Mouse (Mus musculus): ENCODE measurements around the gene Pam16. TPM values are rescaled to one million over a fixed set of nuclear protein-coding genes. Genes with fewer than 3 reads are reported as not detected.
A peak's percentile ranks its signal among the peaks of the same experiment; 100 is the strongest.

The Pam16 gene
- polyA plus RNA-seq, 1 experiment = 94.8 TPM

DNA sequence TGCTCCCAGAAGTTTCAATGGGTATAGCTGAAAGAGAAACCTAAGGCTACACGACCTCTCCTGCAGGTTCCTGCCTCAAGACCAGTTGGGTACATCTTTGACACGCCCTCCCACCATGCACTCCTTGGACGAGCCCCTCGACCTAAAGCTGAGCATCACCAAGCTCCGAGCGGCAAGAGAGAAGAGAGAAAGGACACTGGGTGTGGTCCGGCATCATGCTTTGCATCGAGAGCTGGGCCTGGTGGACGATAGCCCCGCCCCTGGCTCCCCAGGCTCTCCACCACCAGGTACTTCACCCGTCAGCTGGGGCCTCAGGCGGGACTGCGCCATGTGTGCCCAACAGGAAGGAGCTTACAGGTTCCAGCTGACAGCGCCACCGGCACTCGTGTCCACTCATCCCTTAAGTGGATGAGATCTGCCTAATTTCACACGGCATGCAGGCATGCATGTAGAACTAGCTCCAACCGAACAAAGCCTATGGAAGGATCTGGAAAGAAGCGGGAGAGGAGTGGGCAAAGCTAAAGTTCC, 16.2 kb downstream of the Pam16 start:
- no peak overlapping the region for H3ac ChIP-seq (ENCODE audit: control insufficient read depth, insufficient read length, low read depth)
- H3K27me3 ChIP-seq (ENCODE audit: control insufficient read depth, insufficient read depth, insufficient read length) = no peaks in the 10 kb centered on the region
- peaks cover 50% of the 10 kb centered on the region for H3K79me3 ChIP-seq (ENCODE audit: low read depth)
- no peak overlapping the region for H3K4me3 ChIP-seq (ENCODE audit: insufficient read depth, poor library complexity, severe bottlenecking)
- no peak for TF ChIP-seq MYOG (IDR thresholded peaks at IDR 0.05; ENCODE audit: control insufficient read depth, extremely low read depth, insufficient read length)
- no peak for TF ChIP-seq USF1 (IDR thresholded peaks at IDR 0.05; ENCODE audit: low read depth)
- peaks cover 67% of the 10 kb centered on the region for H3K79me2 ChIP-seq (ENCODE audit: control insufficient read depth, insufficient read depth)
- peaks cover 43% of the 10 kb centered on the region for H3K36me3 ChIP-seq (ENCODE audit: control insufficient read depth, insufficient read depth)

DNA sequence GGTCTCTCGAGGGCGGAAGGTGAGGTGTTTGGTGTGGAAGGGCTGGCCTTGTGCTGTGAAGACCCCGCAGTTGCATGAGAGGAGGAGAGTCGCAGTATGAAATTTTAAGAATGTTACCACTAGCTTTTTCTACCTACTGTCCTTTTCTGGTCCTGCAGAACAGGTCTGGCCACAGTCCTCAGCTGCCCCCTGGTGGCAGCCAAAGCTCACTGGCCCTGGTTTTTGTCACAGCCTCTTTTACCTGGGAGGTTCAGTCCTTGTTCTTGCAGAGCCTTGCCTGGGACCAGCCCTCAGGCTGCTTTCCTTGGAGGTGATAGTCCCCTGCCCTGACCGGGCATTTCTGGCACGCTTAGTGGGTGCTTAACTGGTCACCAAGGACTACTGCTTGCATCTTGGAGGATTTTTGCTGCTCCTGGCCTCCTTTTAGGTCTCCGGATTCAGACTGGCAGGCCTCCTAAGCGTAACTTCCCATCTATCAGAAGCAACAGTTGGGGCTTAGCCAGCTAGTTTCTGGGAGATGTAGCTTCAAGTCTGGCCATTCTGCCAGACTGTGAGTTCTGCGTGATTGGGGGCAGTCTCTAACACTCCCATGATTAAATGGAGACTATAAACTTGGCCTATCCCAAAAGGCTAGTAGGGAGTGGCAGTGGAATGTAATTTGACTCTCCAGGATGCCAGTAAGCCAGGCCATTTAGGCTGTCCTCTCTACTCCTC, 16.8 kb downstream of the Pam16 start:
- peaks cover 56% of the 10 kb centered on the region for H3K79me3 ChIP-seq (ENCODE audit: low read depth)
- H3K4me3 ChIP-seq (ENCODE audit: insufficient read depth, poor library complexity, severe bottlenecking) = no peak overlapping the region
- H3K79me2 ChIP-seq (ENCODE audit: control insufficient read depth, insufficient read depth) = peaks cover 73% of the 10 kb centered on the region
- TF ChIP-seq CTCF (IDR thresholded peaks at IDR 0.05; ENCODE audit: control insufficient read depth, insufficient read depth, insufficient read length) (peak; percentile 55), MYOG (IDR thresholded peaks at IDR 0.05; ENCODE audit: control insufficient read depth, extremely low read depth, insufficient read length) (no peak)
- peaks cover 38% of the 10 kb centered on the region for H3K36me3 ChIP-seq (ENCODE audit: control insufficient read depth, insufficient read depth)
- H3K27me3 ChIP-seq (ENCODE audit: control insufficient read depth, insufficient read depth, insufficient read length) = no peaks in the 10 kb centered on the region
- no peak overlapping the region for H3ac ChIP-seq (ENCODE audit: control insufficient read depth, insufficient read length, low read depth)

- Histone ChIP-seq H3K27me3 (ENCODE audit: control insufficient read depth, insufficient read depth, insufficient read length) (no peaks in the 10 kb centered on the region), H3K79me2 (ENCODE audit: control insufficient read depth, insufficient read depth) (peaks cover 87% of the 10 kb centered on the region), H3K79me3 (ENCODE audit: low read depth) (peaks cover 70% of the 10 kb centered on the region), H3ac (ENCODE audit: control insufficient read depth, insufficient read length, low read depth) (no peak overlapping the region), H3K36me3 (ENCODE audit: control insufficient read depth, insufficient read depth) (peaks cover 27% of the 10 kb centered on the region), H3K4me3 (ENCODE audit: insufficient read depth, poor library complexity, severe bottlenecking) (no peak overlapping the region)
- TF ChIP-seq FOSL1 (IDR thresholded peaks at IDR 0.05; ENCODE audit: insufficient read depth, low read length, poor library complexity, severe bottlenecking) (no peak), MYOG (IDR thresholded peaks at IDR 0.05; ENCODE audit: control insufficient read depth, extremely low read depth, insufficient read length) (no peak), MAX (IDR thresholded peaks at IDR 0.05) (no peak), USF1 (IDR thresholded peaks at IDR 0.05; ENCODE audit: low read depth) (no peak), CEBPB (IDR thresholded peaks at IDR 0.05; ENCODE audit: low read depth) (peak; percentile 65), CTCF (IDR thresholded peaks at IDR 0.05; ENCODE audit: control insufficient read depth, insufficient read depth, insufficient read length) (peak; percentile 44), MYOD1 (IDR thresholded peaks at IDR 0.05; ENCODE audit: control insufficient read depth, insufficient read length, low read depth) (no peak)
Observed at GRCm38 (mm10) chr16:4606431-4607084, 18.2 kb downstream of the Pam16 start.

GRCm38 (mm10) chr16:4605514-4606131, 19.2 kb downstream of the Pam16 start:
- Histone ChIP-seq H3K79me2 (ENCODE audit: control insufficient read depth, insufficient read depth) (peaks cover 97% of the 10 kb centered on the region), H3K79me3 (ENCODE audit: low read depth) (peaks cover 79% of the 10 kb centered on the region), H3K4me3 (ENCODE audit: insufficient read depth, poor library complexity, severe bottlenecking) (no peak overlapping the region), H3K27me3 (ENCODE audit: control insufficient read depth, insufficient read depth, insufficient read length) (no peaks in the 10 kb centered on the region), H3K36me3 (ENCODE audit: control insufficient read depth, insufficient read depth) (peaks cover 22% of the 10 kb centered on the region), H3ac (ENCODE audit: control insufficient read depth, insufficient read length, low read depth) (no peak overlapping the region)
- TF ChIP-seq CEBPB (IDR thresholded peaks at IDR 0.05; ENCODE audit: low read depth) = no peak
- no peak for TF ChIP-seq USF1 (IDR thresholded peaks at IDR 0.05; ENCODE audit: low read depth)
- TF ChIP-seq FOSL1 (IDR thresholded peaks at IDR 0.05; ENCODE audit: insufficient read depth, low read length, poor library complexity, severe bottlenecking) = no peak
- TF ChIP-seq MAX (IDR thresholded peaks at IDR 0.05) = no peak

GRCm38 (mm10) chr16:4604293-4604837, 20.4 kb downstream of the Pam16 start:
- peaks cover 14% of the 10 kb centered on the region for H3K36me3 ChIP-seq (ENCODE audit: control insufficient read depth, insufficient read depth)
- no peak overlapping the region for H3ac ChIP-seq (ENCODE audit: control insufficient read depth, insufficient read length, low read depth)
- no peak overlapping the region for H3K4me3 ChIP-seq (ENCODE audit: insufficient read depth, poor library complexity, severe bottlenecking)

More at GRCm38 (mm10) chr16:4604293-4604837, 20.4 kb downstream of the Pam16 start:
- TF ChIP-seq MYOG (IDR thresholded peaks at IDR 0.05; ENCODE audit: control insufficient read depth, extremely low read depth, insufficient read length) (no peak), FOSL1 (IDR thresholded peaks at IDR 0.05; ENCODE audit: insufficient read depth, low read length, poor library complexity, severe bottlenecking) (no peak), USF1 (IDR thresholded peaks at IDR 0.05; ENCODE audit: low read depth) (no peak), CEBPB (IDR thresholded peaks at IDR 0.05; ENCODE audit: low read depth) (no peak), MAX (IDR thresholded peaks at IDR 0.05) (no peak), MYOD1 (IDR thresholded peaks at IDR 0.05; ENCODE audit: control insufficient read depth, insufficient read length, low read depth) (no peak), CTCF (IDR thresholded peaks at IDR 0.05; ENCODE audit: control insufficient read depth, insufficient read depth, insufficient read length) (no peak)
- no peaks in the 10 kb centered on the region for H3K27me3 ChIP-seq (ENCODE audit: control insufficient read depth, insufficient read depth, insufficient read length)
- H3K79me3 ChIP-seq (ENCODE audit: low read depth) = peaks cover 91% of the 10 kb centered on the region
- peaks cover 100% of the 10 kb centered on the region for H3K79me2 ChIP-seq (ENCODE audit: control insufficient read depth, insufficient read depth)

All from C2C12 (cell line).